Mouse (Mus musculus): Measurements from ENCODE around the gene Fryl.

Fryl gene

GRCm38 (mm10) chr5:73219716-73220115, 36.7 kb downstream of the Fryl start:
- no peak for DNase-seq (ENCODE audit: low spot score)

DNA sequence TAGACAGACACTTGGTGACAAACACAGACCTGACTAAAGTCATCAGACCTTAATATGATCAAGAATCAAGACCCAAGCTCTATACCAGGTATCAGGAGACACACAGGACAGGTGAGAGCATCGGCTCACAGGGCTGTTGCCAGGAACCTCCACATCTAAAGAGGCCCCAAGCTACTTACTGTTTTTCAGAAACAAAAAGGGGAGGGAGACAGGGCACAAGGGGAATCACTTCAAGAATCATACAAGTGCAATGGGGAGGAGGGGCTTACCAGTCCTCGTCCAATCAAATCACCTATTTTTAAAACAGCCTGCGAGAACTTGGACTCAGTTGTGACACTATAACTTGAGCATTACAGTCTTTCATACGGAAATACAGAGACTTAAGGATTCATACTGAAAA, 38.4 kb downstream of the Fryl start:
- DNase-seq (ENCODE audit: low spot score) = no peak

- DNase-seq (ENCODE audit: low spot score) = no peak
Observed at GRCm38 (mm10) chr5:73217116-73217515, 39.3 kb downstream of the Fryl start.

DNA sequence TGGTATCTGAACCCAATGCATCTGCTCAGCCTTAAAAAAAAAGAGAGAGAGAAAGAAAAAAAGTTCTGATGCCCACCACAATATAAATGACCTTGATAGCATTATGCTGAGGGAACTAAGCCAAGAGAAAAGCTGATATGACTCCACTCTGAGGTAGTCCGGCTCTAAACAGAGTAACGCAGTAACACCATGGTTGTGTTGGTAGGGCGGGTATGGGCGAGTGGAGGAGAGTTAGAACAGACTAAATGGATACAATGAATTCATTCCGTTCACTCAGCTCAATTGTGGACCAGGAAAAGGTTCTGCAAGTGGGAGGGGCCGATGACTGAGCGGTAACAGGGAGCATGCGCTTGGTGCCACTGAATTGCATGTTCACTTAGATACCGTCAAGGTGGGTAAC, 40.4 kb downstream of the Fryl start:
- no peak for DNase-seq (ENCODE audit: low spot score)

- DNase-seq (ENCODE audit: low spot score) = no peak
Observed at GRCm38 (mm10) chr5:73212446-73212845, 44.0 kb downstream of the Fryl start.

DNA sequence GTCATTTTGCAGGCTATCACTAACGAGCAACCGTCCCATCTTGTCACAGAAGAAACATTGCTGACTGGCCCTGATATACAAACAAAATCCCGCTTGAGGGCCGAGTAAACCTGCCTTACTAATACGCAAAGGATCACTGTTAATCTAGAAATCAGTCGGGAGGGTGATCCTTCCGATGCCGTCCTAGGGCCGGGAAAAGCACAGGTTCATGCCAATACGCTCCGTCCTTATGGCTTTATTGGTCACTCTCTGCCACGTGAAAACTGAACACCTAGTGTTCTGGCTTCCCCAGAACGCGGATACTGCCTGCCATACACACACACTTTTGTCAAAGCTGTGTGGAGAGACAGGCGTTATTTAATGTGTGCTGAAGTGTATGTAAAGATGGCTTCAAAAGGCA, 44.5 kb downstream of the Fryl start:
- no peak for DNase-seq (ENCODE audit: low spot score)

DNA sequence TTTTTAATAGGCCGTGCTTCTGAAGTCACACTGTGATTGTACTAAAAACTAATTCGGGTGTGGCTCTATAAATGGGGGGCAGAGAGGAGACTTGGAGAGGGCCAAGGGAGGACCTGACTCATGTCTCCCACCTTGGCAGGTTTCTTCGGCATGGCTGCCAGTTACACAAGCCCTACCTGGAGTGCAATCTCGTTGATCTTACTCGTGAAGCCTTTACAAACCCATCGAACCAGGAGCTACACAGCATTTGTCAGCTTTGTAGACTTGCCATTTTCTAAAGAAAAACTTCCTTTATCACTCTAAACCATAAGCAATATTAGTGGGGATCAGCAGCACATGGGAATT, 45.5 kb downstream of the Fryl start:
- DNase-seq (ENCODE audit: low spot score) = no peak

- DNase-seq (ENCODE audit: low spot score) = no peak
Observed at GRCm38 (mm10) chr5:73210127-73210970, 46.1 kb downstream of the Fryl start.

- no peak for DNase-seq (ENCODE audit: low spot score)
Observed at GRCm38 (mm10) chr5:73209201-73210096, 47.0 kb downstream of the Fryl start.

DNA sequence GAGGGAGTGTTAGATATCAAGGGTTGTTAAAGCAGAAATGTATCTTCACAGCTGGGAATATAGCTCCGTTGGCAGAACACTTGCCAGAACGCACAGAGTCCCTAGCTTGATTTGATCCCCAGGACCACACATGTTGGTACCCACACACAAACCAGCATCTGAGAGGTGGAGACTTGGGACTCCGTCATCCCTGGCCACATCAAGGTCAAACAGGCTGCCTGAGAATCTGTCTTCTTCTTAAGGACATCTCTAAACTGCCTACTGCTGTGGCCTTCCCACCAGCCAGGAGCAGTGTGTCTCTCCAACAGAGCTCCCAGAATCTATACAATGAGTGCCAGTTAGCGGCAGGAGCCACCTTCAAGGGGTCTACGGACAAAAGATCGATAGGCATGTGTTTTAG, 47.8 kb downstream of the Fryl start:
- DNase-seq (ENCODE audit: low spot score) = no peak

DNA sequence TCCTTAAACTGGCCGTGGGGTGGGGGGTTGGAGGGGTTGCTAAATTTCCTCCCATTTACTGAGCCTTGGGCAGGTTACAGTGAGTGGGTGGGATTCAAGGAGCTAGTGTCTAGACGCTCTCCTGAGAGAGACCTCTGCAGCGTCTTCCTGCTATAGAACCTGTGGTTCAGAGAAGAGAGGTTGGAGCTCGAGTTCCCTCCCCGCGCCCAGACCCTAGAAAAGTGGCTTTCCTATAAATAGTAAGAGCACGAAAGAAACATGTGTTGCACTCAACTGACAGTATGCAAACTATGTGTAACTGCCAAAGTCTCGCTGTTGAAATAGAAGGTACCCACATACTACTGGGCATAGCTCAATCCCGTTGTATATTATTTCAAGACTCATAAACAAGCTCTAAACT, 49.7 kb downstream of the Fryl start:
- no peak for DNase-seq (ENCODE audit: low spot score)

- no peak for DNase-seq (ENCODE audit: low spot score)
Observed at GRCm38 (mm10) chr5:73205996-73206629, 50.3 kb downstream of the Fryl start.

DNA sequence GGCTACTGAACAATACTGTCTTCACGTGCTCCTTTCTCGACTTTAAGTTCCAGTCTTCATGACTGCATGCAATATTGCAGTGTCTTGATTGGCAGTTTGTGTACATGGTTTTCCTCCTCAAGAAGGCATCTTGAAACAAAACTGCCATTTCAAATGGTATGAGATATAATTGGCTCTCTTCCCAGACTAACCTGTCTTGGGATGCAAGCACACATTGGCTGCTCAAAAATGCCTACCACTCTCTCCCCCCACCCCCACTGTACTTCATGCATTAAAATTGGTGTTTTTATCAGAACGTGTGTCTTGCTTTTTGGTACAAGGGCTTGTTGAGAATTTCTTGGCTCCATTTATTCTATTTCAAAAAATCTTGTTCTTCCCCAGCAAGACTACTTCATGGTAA, 51.4 kb downstream of the Fryl start:
- no peak for DNase-seq (ENCODE audit: low spot score)

DNA sequence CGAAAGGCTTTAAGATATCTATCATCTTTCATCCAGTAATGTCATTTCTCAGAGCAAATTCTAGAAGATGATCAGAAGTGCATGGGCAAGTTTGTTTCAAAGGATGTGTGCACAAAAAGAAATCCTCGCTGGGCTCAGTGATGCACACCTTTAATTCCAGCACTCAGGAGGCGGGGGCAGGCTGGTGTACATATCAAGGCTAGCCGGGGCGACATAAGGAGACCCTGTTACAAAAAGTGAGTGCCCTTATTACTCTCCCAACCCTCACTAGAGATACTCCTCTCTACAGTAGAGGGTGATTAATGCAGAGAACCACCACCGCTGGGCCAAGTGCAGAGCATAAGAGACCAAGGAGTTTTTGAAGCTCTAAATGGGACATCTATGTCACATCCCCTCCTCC, 53.9 kb downstream of the Fryl start:
- no peak for DNase-seq (ENCODE audit: low spot score)

DNA sequence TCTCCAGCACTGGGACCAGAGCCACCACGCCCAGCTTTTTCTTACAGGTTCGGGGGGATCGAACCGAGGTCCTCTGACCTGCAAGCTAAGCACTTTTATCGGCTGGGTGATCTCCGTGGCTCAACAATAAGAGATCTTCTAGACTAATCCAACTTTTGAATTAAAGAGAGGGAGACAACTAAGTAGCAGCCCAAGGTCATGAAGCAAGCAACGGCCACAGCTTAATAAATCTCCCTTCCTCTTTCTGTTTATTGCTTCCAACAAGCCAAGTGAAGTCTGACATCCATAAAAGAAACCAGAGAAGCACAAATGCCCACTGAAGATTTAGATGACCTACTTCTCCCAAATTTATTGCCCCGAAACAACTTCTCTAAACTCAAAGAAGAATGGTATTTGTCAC, 54.3 kb downstream of the Fryl start:
- DNase-seq (ENCODE audit: low spot score) = no peak

DNA sequence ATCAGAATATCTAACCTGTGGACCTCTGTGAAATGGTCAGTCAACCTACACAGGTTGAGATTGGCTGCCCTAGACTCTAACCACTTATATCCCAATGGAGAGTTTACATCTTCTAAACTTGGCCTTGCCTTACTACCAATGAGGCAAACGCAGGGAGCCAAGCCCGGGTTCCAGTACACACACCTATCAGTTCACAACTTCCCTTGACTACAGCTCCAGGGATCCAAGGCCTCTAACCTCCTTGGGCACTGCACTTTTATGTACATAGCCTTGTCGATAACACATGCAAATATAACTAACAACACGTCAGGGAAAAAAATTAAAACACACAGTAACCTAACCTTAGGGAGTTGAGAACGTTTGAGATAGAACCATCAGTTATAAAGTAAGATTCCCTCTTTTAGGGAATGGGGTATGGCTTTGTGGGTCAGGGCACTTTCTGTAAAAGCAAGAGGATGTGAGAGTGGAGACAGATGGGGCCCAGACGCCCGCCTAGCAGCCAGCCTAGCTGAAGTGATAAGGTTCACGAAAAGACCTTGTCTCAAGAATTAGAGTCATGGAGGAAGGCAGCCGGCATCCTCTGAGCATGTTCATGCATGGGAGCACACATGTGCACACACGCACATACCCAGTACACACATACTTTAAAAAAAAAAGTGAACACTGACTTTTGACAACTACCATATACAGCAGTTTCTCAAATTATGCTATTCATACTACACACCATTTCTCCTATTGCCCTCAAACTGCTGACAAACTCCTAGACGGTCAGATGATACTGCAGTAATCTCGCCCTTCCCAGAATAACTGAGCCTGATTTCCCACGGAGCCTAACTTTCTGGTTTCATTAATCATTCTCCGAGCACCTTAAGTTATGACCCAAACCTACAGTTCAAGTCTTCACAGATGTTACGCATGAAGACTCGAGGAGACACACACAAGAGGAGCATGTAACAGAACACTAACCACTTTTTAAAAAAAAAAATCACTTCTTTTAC, 55.7 kb downstream of the Fryl start:
- no peak for DNase-seq (ENCODE audit: low spot score)

DNA sequence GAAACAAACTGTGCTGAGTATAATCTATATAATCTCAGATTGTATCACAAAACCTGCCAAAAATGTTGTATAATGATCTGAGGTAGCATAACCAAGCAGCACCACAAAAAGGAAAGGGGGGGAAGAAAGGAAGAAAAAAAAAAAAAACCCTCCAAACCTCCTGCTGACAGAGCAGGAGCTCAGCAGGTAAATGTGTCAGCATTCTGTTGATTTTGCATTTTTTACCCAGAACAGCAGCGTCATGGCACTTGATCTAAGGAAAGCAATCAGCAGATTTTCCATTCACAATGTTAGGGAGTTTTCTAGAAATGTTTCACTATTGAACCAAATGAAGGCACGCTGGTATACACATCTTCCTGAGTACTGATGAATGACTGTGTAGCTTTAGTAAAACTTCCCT, 56.8 kb downstream of the Fryl start:
- no peak for DNase-seq (ENCODE audit: low spot score)

- no peak for DNase-seq (ENCODE audit: low spot score)
Observed at GRCm38 (mm10) chr5:73198690-73199089, 57.7 kb downstream of the Fryl start.

DNA sequence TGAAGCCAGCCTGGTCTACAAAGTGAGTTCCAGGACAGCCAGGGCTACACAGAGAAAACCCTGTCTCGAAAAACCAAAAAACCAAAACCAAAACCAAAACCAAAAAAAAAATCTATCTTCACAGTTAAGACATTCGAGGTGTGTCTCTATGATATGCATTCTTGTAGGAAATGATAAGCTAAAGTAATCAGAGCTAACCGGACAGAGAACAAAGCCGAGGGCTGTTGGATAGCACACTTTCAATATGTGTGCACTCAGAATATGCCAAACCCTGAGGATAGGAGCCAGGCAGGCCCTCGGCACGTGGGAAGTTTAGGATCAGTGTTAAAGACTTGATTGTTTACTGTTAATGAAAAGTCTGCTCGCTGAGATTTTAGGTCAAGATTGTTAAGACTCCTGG, 58.6 kb downstream of the Fryl start:
- DNase-seq (ENCODE audit: low spot score) = no peak

DNA sequence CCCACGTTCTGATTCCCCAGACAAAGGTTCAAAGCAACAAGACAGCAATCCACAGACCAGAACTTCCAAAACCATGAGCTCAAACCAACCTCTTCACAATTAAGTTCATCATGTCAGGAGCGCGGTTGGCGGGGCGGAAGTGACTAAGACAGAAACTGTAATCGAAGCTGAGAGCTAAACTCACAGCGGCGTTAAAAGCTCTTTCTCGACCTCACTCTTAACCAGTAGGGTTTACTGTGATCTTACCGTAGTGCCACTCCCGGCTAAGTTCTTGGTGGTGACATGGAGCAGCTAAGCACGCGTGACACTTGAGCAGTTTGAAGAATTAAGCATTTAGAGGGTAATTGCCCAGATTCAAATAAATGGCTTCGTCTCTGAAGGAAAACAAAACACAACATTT, 61.7 kb downstream of the Fryl start:
- DNase-seq (ENCODE audit: low spot score) = no peak

DNA sequence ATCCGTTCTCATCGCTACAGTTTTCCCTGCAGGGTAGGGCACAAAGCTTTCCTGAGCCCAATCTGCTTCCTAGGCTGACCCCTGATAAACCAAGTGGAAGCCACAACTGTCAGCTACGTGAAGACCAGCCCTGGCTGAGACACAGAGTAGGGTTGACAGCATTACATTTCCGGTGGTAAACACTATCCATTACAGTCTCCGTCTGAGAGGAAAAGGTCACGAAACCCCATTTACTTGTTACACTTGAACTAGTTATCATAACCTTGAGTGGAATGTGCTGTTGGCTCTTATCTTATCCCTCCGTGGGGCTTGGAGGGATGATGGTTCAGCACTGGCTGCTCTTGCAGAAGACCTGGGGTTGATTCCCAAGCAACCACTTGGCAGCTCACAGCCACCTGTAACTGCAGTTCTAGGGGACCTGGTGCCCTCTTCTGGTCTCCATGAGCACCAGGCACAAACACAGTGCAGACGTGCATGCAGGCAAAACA, 62.3 kb downstream of the Fryl start:
- no peak for DNase-seq (ENCODE audit: low spot score)
